Mouse (Mus musculus): Measurements from ENCODE around the gene Pkp4. TPM values are rescaled to one million over a fixed set of nuclear protein-coding genes. Genes with fewer than 3 reads are reported as not detected.

Pkp4 gene
- polyA plus RNA-seq, 1 experiment from 2014 or later = 16.2 TPM

DNA sequence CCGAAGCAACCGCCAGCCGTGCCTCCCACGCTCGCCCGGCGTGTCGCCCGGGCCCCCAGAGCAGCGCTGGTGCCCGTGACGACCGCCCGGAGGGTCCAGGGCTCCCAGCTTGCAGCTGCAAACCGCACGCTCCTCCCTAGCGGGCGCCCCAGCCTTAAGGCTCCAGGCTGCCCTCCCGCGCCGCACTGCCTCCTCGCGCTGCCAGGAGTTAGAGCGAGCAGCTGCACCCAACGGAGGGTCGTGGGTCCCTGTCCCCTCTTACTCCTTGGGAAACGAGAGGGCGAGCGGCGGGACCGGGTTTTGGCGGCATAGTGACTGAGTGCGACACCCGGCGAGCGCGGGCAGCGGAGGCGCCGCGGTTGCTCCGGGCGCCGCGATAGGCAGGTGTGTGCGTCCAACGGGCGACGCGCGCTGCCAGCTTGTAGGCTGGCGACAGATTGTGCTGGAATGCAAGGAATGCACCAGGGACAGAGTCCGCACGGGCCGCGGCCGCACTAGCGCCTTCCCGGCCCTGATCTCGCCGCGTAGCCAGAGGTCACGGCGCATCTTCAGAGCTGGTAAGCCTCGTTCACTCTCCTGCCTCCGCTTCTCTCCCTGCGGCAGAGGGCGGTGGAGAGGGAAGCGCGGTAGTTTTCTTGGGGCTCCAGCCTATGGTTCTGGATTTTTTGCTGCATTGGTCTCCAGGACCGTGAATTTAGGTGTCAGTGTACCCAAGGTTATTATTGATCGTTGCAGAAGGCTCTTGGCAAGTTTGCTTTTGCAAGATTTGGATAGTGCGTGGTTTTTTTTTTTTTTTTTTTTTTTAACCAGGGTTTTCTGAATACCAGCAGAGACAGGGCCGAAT, 1.0 kb downstream of the Pkp4 start:
- peak; percentile 71 for ATAC-seq (ENCODE audit: insufficient read depth, low FRiP score, low TSS enrichment)
- under 1% methylated on average over 69 of the region's 74 CpGs for WGBS

DNA sequence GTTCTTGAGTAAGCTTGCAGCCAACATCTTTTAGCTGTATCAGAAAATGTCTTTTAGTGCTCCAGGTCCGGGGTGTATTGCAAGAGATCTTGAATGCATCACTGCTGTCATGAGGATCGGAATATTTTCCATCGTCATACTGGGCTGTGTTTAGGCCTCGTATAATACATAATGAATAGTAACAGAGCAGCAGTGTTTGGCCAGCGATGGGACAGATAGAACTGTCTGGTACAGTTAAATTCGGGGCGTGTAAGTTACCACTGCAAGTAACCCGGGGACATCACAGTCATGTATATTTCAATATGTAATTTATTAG, 1.6 kb downstream of the Pkp4 start:
- H3K27ac ChIP-seq (ENCODE audit: low read depth, low read length) = no peak overlapping the region

More for the DNA sequence above, 1.0 kb downstream of the Pkp4 start:
- Histone ChIP-seq H3K4me1 (ENCODE audit: control insufficient read depth, insufficient read depth, low read length) (peaks cover 15% of the 10 kb centered on the region; the same call in 1 of the 2 replicates), H3K4me3 (ENCODE audit: low read depth, low read length) (peak overlapping the region; percentile 86), H3K9me3 (ENCODE audit: control insufficient read depth, low read length) (no peaks in the 10 kb centered on the region), H3K4me2 (ENCODE audit: low read depth) (peak overlapping the region; percentile 47), H3K36me3 (ENCODE audit: control insufficient read depth, insufficient read depth, low read length) (no peaks in the 10 kb centered on the region), H3K27me3 (ENCODE audit: control insufficient read depth, insufficient read depth, low read length) (no peaks in the 10 kb centered on the region), H3K9ac (ENCODE audit: low read length) (peak overlapping the region; percentile 80), H3K27ac (ENCODE audit: low read depth, low read length) (peak overlapping the region; percentile 54)
- peak; percentile 81 for DNase-seq (ENCODE audit: low spot score)

DNA sequence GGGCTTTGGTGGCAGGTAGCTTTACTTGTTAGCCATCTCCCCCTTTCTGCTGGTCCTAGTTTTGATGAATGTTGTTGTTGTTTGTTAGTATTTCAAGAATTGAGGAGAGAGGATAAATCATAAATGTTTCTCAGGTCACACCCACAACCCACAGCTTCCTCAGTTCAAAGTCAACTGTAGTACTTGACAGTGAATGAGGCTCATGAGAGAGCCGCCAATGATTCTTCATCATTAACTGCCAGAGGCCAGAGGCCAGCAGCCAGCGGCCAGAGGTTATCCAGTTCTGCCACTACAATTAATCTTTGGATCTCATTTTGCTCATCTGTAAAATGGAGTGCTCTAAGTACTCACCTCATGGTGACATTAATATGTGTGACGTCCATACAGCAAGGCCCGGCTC, 6.3 kb downstream of the Pkp4 start:
- H3K9ac ChIP-seq (ENCODE audit: low read length) = no peak overlapping the region
- no peak for ATAC-seq (ENCODE audit: insufficient read depth, low FRiP score, low TSS enrichment)
- 79% methylated on average over 4 of the region's 4 CpGs for WGBS

More for the DNA sequence above, 1.6 kb downstream of the Pkp4 start:
- H3K4me3 ChIP-seq (ENCODE audit: low read depth, low read length) = peak overlapping the region; percentile 86
- ATAC-seq (ENCODE audit: insufficient read depth, low FRiP score, low TSS enrichment) = no peak
- H3K36me3 ChIP-seq (ENCODE audit: control insufficient read depth, insufficient read depth, low read length) = no peaks in the 10 kb centered on the region
- H3K4me2 ChIP-seq (ENCODE audit: low read depth) = peak overlapping the region; percentile 47
- 46% methylated on average over 8 of the region's 8 CpGs for WGBS
- H3K4me1 ChIP-seq (ENCODE audit: control insufficient read depth, insufficient read depth, low read length) = peaks cover 15% of the 10 kb centered on the region; the same call in 1 of the 2 replicates
- no peak overlapping the region; the same call in 1 of the 2 replicates for H3K9ac ChIP-seq (ENCODE audit: low read length)
- no peak for DNase-seq (ENCODE audit: low spot score)
- H3K27me3 ChIP-seq (ENCODE audit: control insufficient read depth, insufficient read depth, low read length) = no peaks in the 10 kb centered on the region
- no peaks in the 10 kb centered on the region for H3K9me3 ChIP-seq (ENCODE audit: control insufficient read depth, low read length)

DNA sequence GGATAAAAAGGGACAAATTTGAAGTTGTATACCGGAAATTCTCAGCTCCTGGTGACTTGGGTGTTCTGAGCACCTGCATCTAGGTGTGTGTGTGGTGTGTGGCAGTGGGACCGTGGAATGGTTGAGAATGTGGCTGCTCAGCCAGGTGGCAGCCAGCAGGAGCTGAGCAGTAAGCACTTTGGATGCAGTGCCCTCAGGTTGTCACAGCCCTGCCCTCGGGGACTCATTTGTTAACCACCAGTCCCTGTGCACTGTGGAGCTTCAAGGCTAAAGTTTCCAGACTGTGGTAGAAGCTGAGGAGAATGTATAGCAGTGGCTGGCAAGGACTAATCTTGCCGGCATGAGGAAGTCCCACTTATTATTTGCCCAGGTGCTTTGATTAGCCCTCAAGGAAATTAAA, 7.2 kb downstream of the Pkp4 start:
- no peak overlapping the region for H3K4me2 ChIP-seq (ENCODE audit: low read depth)
- ATAC-seq (ENCODE audit: insufficient read depth, low FRiP score, low TSS enrichment) (no peak), DNase-seq (ENCODE audit: low spot score) (no peak)
- WGBS = 82% methylated on average over 4 of the region's 4 CpGs
- no peaks in the 10 kb centered on the region for H3K36me3 ChIP-seq (ENCODE audit: control insufficient read depth, insufficient read depth, low read length)
- no peak overlapping the region for H3K27ac ChIP-seq (ENCODE audit: low read depth, low read length)
- no peaks in the 10 kb centered on the region for H3K27me3 ChIP-seq (ENCODE audit: control insufficient read depth, insufficient read depth, low read length)
- no peak overlapping the region for H3K4me3 ChIP-seq (ENCODE audit: low read depth, low read length)
- H3K4me1 ChIP-seq (ENCODE audit: control insufficient read depth, insufficient read depth, low read length) = peaks cover 8% of the 10 kb centered on the region; the same call in 1 of the 2 replicates
- no peak overlapping the region for H3K9ac ChIP-seq (ENCODE audit: low read length)
- no peaks in the 10 kb centered on the region for H3K9me3 ChIP-seq (ENCODE audit: control insufficient read depth, low read length)

More for the DNA sequence above, 6.3 kb downstream of the Pkp4 start:
- no peak overlapping the region for H3K27ac ChIP-seq (ENCODE audit: low read depth, low read length)
- H3K9me3 ChIP-seq (ENCODE audit: control insufficient read depth, low read length) = no peaks in the 10 kb centered on the region
- no peaks in the 10 kb centered on the region for H3K27me3 ChIP-seq (ENCODE audit: control insufficient read depth, insufficient read depth, low read length)
- no peaks in the 10 kb centered on the region for H3K36me3 ChIP-seq (ENCODE audit: control insufficient read depth, insufficient read depth, low read length)
- DNase-seq (ENCODE audit: low spot score) = no peak
- H3K4me3 ChIP-seq (ENCODE audit: low read depth, low read length) = no peak overlapping the region
- no peak overlapping the region for H3K4me2 ChIP-seq (ENCODE audit: low read depth)
- peaks cover 12% of the 10 kb centered on the region; the same call in 1 of the 2 replicates for H3K4me1 ChIP-seq (ENCODE audit: control insufficient read depth, insufficient read depth, low read length)

DNA sequence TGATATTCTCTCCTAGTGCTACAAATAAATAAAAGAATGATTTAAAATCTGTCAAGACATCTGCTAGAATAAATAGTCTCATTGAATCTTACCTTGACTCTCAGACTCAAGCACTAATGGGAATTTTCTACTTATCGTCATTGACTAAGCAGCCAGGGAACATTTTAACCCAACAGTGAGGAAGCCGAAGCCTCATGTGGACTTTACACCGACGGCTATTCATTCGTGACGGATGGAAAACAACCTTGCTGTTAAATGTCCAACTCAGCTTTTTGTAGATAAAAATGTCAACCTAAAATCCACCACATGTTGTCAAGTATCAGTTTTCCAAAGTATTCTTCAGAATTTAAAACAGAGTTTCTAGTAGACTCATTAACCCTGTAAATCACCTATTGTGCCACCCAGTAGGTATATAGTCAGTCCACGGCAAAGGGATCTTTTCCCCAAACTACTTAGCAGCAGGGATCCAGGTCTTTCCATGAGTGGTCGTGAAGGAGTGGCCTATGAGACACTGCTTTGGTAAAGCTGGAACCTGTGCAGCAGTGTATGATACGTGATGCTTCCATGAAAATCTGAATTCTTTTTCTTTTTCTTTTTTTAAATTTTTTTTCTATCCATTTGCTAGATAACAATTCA, 9.0 kb downstream of the Pkp4 start:
- Histone ChIP-seq H3K4me2 (ENCODE audit: low read depth) (no peak overlapping the region), H3K9me3 (ENCODE audit: control insufficient read depth, low read length) (no peaks in the 10 kb centered on the region), H3K4me1 (ENCODE audit: control insufficient read depth, insufficient read depth, low read length) (no peaks in the 10 kb centered on the region), H3K27me3 (ENCODE audit: control insufficient read depth, insufficient read depth, low read length) (no peaks in the 10 kb centered on the region), H3K9ac (ENCODE audit: low read length) (no peak overlapping the region), H3K36me3 (ENCODE audit: control insufficient read depth, insufficient read depth, low read length) (no peaks in the 10 kb centered on the region), H3K27ac (ENCODE audit: low read depth, low read length) (no peak overlapping the region), H3K4me3 (ENCODE audit: low read depth, low read length) (no peak overlapping the region)
- DNase-seq (ENCODE audit: low spot score) (no peak), ATAC-seq (ENCODE audit: insufficient read depth, low FRiP score, low TSS enrichment) (no peak)
- WGBS = 78% methylated on average over 9 of the region's 9 CpGs

DNA sequence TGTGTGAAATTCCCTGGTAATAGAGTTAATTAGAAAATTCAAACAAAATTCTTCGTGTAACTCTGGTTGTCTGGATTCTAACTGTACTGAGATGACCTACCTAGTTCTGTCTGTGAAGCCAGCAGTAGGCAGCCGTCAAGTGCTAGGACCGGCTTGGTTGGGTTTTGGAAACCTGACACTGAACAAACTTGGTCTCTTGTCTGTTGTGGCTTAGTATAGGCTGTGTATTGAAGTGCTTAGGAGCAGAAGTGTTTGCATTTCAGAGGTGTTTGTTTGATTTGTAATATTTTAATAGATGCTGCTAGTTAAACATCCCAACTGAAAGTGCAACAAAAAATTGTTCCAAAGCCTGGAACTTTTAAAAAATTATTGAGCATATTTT, 9.5 kb downstream of the Pkp4 start:
- DNase-seq (ENCODE audit: low spot score) = no peak
- WGBS = 74% methylated on average over 3 of the region's 3 CpGs
- no peaks in the 10 kb centered on the region for H3K27me3 ChIP-seq (ENCODE audit: control insufficient read depth, insufficient read depth, low read length)

DNA sequence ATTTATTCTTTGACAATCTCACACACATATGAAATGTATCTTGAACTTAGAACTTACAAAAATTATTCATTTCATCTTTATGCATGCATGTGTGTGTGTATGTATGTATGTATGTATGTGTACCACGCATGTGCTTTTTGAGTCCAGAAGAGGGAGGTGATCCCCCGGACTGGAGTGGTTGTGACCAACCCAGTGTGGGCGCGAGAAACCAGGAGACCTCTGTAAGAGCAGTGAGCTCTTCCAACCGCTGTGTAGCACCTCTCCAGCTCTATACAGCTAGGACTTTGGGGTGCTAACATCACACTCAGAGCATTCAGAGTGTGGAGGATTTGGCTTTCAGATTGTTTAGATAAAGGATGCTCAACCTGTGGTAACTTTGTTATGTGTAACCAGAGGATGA, 9.9 kb downstream of the Pkp4 start:
- H3K4me3 ChIP-seq (ENCODE audit: low read depth, low read length) = no peak overlapping the region
- no peak overlapping the region for H3K4me2 ChIP-seq (ENCODE audit: low read depth)
- no peaks in the 10 kb centered on the region for H3K36me3 ChIP-seq (ENCODE audit: control insufficient read depth, insufficient read depth, low read length)
- WGBS = 97% methylated on average over 5 of the region's 5 CpGs
- no peaks in the 10 kb centered on the region for H3K9me3 ChIP-seq (ENCODE audit: control insufficient read depth, low read length)
- H3K27ac ChIP-seq (ENCODE audit: low read depth, low read length) = no peak overlapping the region
- ATAC-seq (ENCODE audit: insufficient read depth, low FRiP score, low TSS enrichment) (no peak), DNase-seq (ENCODE audit: low spot score) (no peak)
- no peaks in the 10 kb centered on the region for H3K27me3 ChIP-seq (ENCODE audit: control insufficient read depth, insufficient read depth, low read length)
- no peak overlapping the region for H3K9ac ChIP-seq (ENCODE audit: low read length)
- no peaks in the 10 kb centered on the region for H3K4me1 ChIP-seq (ENCODE audit: control insufficient read depth, insufficient read depth, low read length)

More for the DNA sequence above, 9.5 kb downstream of the Pkp4 start:
- no peak overlapping the region for H3K9ac ChIP-seq (ENCODE audit: low read length)
- no peak overlapping the region for H3K27ac ChIP-seq (ENCODE audit: low read depth, low read length)
- H3K4me2 ChIP-seq (ENCODE audit: low read depth) = no peak overlapping the region
- H3K4me3 ChIP-seq (ENCODE audit: low read depth, low read length) = no peak overlapping the region
- no peaks in the 10 kb centered on the region for H3K36me3 ChIP-seq (ENCODE audit: control insufficient read depth, insufficient read depth, low read length)
- no peaks in the 10 kb centered on the region for H3K9me3 ChIP-seq (ENCODE audit: control insufficient read depth, low read length)
- no peaks in the 10 kb centered on the region for H3K4me1 ChIP-seq (ENCODE audit: control insufficient read depth, insufficient read depth, low read length)
- ATAC-seq (ENCODE audit: insufficient read depth, low FRiP score, low TSS enrichment) = no peak

DNA sequence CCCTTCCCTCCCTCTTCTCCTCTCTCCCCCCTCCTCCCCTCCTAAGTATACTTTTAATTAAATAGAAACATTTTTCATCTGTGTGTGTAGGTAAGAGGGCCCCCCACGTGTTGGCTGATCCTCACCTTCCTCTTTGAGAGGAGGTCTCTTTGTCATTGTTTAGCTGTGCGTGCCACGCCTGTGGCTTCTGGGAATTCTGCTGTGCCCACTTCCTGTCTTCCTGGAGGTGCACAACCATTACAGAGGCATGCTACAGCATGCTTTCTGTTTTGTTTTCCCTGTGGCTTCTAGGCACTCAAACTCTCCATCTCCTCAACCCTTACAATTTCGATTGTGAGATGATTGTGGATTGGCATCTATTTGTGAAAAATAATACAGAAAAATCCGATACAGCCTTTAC, 10.9 kb downstream of the Pkp4 start:
- Histone ChIP-seq H3K9ac (ENCODE audit: low read length) (no peak overlapping the region), H3K36me3 (ENCODE audit: control insufficient read depth, insufficient read depth, low read length) (no peaks in the 10 kb centered on the region), H3K27ac (ENCODE audit: low read depth, low read length) (no peak overlapping the region), H3K27me3 (ENCODE audit: control insufficient read depth, insufficient read depth, low read length) (no peaks in the 10 kb centered on the region), H3K9me3 (ENCODE audit: control insufficient read depth, low read length) (no peaks in the 10 kb centered on the region), H3K4me3 (ENCODE audit: low read depth, low read length) (no peak overlapping the region), H3K4me1 (ENCODE audit: control insufficient read depth, insufficient read depth, low read length) (no peaks in the 10 kb centered on the region), H3K4me2 (ENCODE audit: low read depth) (no peak overlapping the region)
- DNase-seq (ENCODE audit: low spot score) = no peak
- 77% methylated on average over 5 of the region's 5 CpGs for WGBS
- no peak for ATAC-seq (ENCODE audit: insufficient read depth, low FRiP score, low TSS enrichment)

DNA sequence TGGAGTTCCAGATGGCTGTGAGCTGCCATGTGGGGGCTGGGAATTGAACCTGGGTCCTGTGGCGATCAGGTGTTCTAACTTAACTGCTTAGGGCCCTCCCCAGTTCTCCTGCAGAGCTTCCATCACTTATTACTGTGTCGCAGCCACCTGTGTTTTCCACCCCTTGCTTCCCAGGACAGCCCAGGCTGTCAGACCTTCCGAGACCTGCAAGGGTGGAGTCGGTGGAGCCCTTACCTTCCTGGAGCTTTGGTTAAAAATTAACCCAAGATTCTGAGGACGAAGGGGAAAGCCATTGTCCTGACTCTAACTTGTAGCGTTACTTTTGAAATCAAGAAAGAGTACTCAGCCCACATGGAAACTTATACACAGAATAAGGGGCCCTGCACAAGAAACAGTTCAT, 15.3 kb downstream of the Pkp4 start:
- ATAC-seq (ENCODE audit: insufficient read depth, low FRiP score, low TSS enrichment) (no peak), DNase-seq (ENCODE audit: low spot score) (no peak)
- Histone ChIP-seq H3K4me1 (ENCODE audit: control insufficient read depth, insufficient read depth, low read length) (no peaks in the 10 kb centered on the region), H3K27ac (ENCODE audit: low read depth, low read length) (no peak overlapping the region), H3K4me2 (ENCODE audit: low read depth) (no peak overlapping the region), H3K27me3 (ENCODE audit: control insufficient read depth, insufficient read depth, low read length) (no peaks in the 10 kb centered on the region), H3K4me3 (ENCODE audit: low read depth, low read length) (no peak overlapping the region), H3K9ac (ENCODE audit: low read length) (no peak overlapping the region), H3K9me3 (ENCODE audit: control insufficient read depth, low read length) (no peaks in the 10 kb centered on the region), H3K36me3 (ENCODE audit: control insufficient read depth, insufficient read depth, low read length) (no peaks in the 10 kb centered on the region)
- 70% methylated on average over 6 of the region's 6 CpGs for WGBS

All from neural tube, embryonic 11.5 days (tissue).